Mouse (Mus musculus): Measurements from ENCODE around the gene Hyal5. TPM values are rescaled to one million over a fixed set of nuclear protein-coding genes. Genes with fewer than 3 reads are reported as not detected.

The Hyal5 gene
- polyA plus RNA-seq, 1 experiment from 2014 or later: not detected

Other genes starting within 250 kb of the Hyal5 start
- gene Wasl, start 193.0 kb upstream of the Hyal5 start, polyA plus RNA-seq (2015; fragmentation: Nextera tagmentation; extraction: Ambion mirVana): 70.8 and 76.9 TPM in 2 replicates
- not detected in 2 replicates for gene Hyal6, start 124.8 kb upstream of the Hyal5 start, polyA plus RNA-seq (2015; fragmentation: Nextera tagmentation; extraction: Ambion mirVana)
- not detected in 2 replicates for gene Hyal4, start 109.7 kb upstream of the Hyal5 start, polyA plus RNA-seq (2015; fragmentation: Nextera tagmentation; extraction: Ambion mirVana)
- not detected in 2 replicates for gene Spam1, start 66.8 kb upstream of the Hyal5 start, polyA plus RNA-seq (2015; fragmentation: Nextera tagmentation; extraction: Ambion mirVana)
- 0.98 and 1.6 TPM in 2 replicates for gene Tmem229a, start 98.3 kb downstream of the Hyal5 start, polyA plus RNA-seq (2015; fragmentation: Nextera tagmentation; extraction: Ambion mirVana)

Data from forebrain, embryonic 13.5 days (tissue).